Mouse (Mus musculus) heart, embryonic 14.5 days (tissue): ENCODE measurements around the gene Tcf7l2. TPM values are rescaled to one million over a fixed set of nuclear protein-coding genes. Genes with fewer than 3 reads are reported as not detected.

Source experiments
- ATAC-seq: fragments of 200-750 bp; cut with Nextera tagmentation; 2 replicates; pipeline ENCODE4 v1.8.0; 2017; ENCODE audit warnings: low read depth, moderate TSS enrichment; ENCODE audit not compliant: insufficient number of reproducible peaks, insufficient read depth, low FRiP score
- H3K27ac ChIP-seq, 2 experiments: fragments of 200-500 bp in 1 of 2; fragments of 300-500 bp in 1 of 2; sonication (generic) in 1 of 2; replicated peaks in 1 of 2; 2 replicates each; pipeline ENCODE4 v1.5.1; 2012 to 2014; ENCODE audit warnings: low read depth in 2 of 2, low read length in 2 of 2, control low read depth in 1 of 2, mild to moderate bottlenecking in 1 of 2, mixed read lengths in 1 of 2; ENCODE audit not compliant: control insufficient read depth in 1 of 2, insufficient read depth in 1 of 2
- H3K27me3 ChIP-seq: fragments of 300-500 bp; sonication (generic); 2 replicates; pipeline ENCODE4 v1.6.1; 2014; ENCODE audit warnings: mild to moderate bottlenecking, low read length, control low read depth; ENCODE audit not compliant: control insufficient read depth, insufficient read depth
- H3K36me3 ChIP-seq: fragments of 300-500 bp; sonication (generic); 2 replicates; pipeline ENCODE4 v1.6.1; 2014; ENCODE audit warnings: mild to moderate bottlenecking, control low read depth, low read length, mixed read lengths; ENCODE audit not compliant: control insufficient read depth, insufficient read depth
- H3K4me1 ChIP-seq, 2 experiments: fragments of 200-500 bp in 1 of 2; fragments of 300-500 bp in 1 of 2; sonication (generic) in 1 of 2; 2 replicates each; pipeline ENCODE4 v1.6.1; 2012 to 2014; ENCODE audit warnings: low read length in 2 of 2, control low read depth in 1 of 2, mixed read lengths in 1 of 2; ENCODE audit not compliant: control insufficient read depth in 2 of 2, insufficient read depth in 2 of 2
- H3K4me2 ChIP-seq: fragments of 300-500 bp; sonication (generic); 2 replicates; pipeline ENCODE4 v1.6.1; 2014; ENCODE audit warnings: mild to moderate bottlenecking, low read length
- H3K4me3 ChIP-seq, 2 experiments: fragments of 200-500 bp in 1 of 2; fragments of 300-500 bp in 1 of 2; sonication (generic) in 1 of 2; 2 replicates each; pipeline ENCODE4 v1.5.1; 2012 to 2014; ENCODE audit warnings: low read length in 2 of 2, mild to moderate bottlenecking in 2 of 2, control low read depth in 1 of 2, low read depth in 1 of 2, moderate library complexity in 1 of 2; ENCODE audit not compliant: control insufficient read depth in 1 of 2, insufficient read depth in 1 of 2
- H3K9ac ChIP-seq: fragments of 300-500 bp; sonication (generic); 2 replicates; pipeline ENCODE4 v1.6.1; 2014; ENCODE audit warnings: mild to moderate bottlenecking, low read length
- H3K9me3 ChIP-seq: fragments of 300-500 bp; sonication (generic); 2 replicates; pipeline ENCODE4 v1.6.1; 2016; ENCODE audit warnings: low read length, control low read depth; ENCODE audit not compliant: control insufficient read depth
- WGBS: fragments of 180-500 bp; shearing (Covaris S2); extraction: QIAGEN DNeasy Blood & Tissue Kit; methylation state at CpG from one replicate; pipeline ENCODE4 v1.1.7; 2014; 5-methylcytosine and 5-hydroxymethylcytosine counted together
- polyA plus RNA-seq: library from polyadenylated mRNA; unstranded; fragments of >200 nt; fragmentation: Nextera tagmentation; extraction: Ambion mirVana; gene quantifications from 2 replicates; pipeline ENCODE4 v1.2.1, GENCODE M21; 2014

Gene Tcf7l2
- polyA plus RNA-seq, 1 experiment from 2014 or later = 56.7 TPM

DNA sequence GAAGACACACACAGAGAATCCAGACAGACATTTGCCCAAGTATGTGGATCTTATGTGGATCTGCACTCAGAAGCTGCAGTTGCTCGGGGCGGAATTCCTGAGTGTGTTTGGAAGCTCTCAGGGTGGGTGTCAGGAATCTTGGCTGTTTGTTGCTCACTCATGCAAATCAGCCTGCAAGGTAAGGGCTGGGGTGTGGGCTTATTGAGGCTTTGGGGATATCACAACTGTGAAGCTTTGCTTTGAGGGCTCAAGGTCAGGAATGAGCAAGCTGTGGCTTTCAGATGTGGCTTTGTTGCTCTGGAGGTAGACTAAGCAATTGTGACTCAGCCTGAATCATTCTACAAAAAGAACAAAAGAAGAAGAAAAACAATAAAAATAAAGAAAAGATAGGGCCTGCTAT lies 28.9 kb upstream of the Tcf7l2 start:
- Histone ChIP-seq H3K27ac (no peak overlapping the region), H3K9me3 (no peaks in the 10 kb centered on the region), H3K9ac (no peak overlapping the region), H3K4me1 (peaks cover 0 to 5% of the 10 kb centered on the region in 2 experiments; a peak in 1 of 4 replicates), H3K27me3 (no peaks in the 10 kb centered on the region), H3K4me2 (no peak overlapping the region), H3K36me3 (no peaks in the 10 kb centered on the region), H3K4me3 (no peak overlapping the region)
- WGBS = 82% methylated on average over 2 of the region's 2 CpGs
- no peak for ATAC-seq

- Histone ChIP-seq H3K27me3 (no peaks in the 10 kb centered on the region), H3K4me2 (no peak overlapping the region), H3K27ac (no peak overlapping the region), H3K9ac (no peak overlapping the region), H3K9me3 (no peaks in the 10 kb centered on the region), H3K4me1 (peaks cover 0 to 5% of the 10 kb centered on the region in 2 experiments; a peak in 1 of 4 replicates), H3K4me3 (no peak overlapping the region), H3K36me3 (no peaks in the 10 kb centered on the region)
- WGBS = 53% methylated on average over 4 of the region's 4 CpGs
- no peak for ATAC-seq
These were observed 27.6 kb upstream of the Tcf7l2 start for GRCm38 (mm10) chr19:55714015-55714414.

- H3K4me1 ChIP-seq = peaks cover 0 to 5% of the 10 kb centered on the region in 2 experiments; a peak in 1 of 4 replicates
- no peak for ATAC-seq
- H3K9ac ChIP-seq = no peak overlapping the region
- H3K36me3 ChIP-seq = no peaks in the 10 kb centered on the region
- 66% methylated on average over 3 of the region's 3 CpGs for WGBS
- H3K4me2 ChIP-seq = no peak overlapping the region
- H3K27ac ChIP-seq = no peak overlapping the region
- no peak overlapping the region for H3K4me3 ChIP-seq
- no peaks in the 10 kb centered on the region for H3K9me3 ChIP-seq
- H3K27me3 ChIP-seq = no peaks in the 10 kb centered on the region
These were observed 27.0 kb upstream of the Tcf7l2 start for GRCm38 (mm10) chr19:55714665-55715064.

GRCm38 (mm10) chr19:55719083-55719482 lies 22.5 kb upstream of the Tcf7l2 start:
- peaks cover 3 to 5% of the 10 kb centered on the region in 2 experiments; a peak in 2 of 4 replicates for H3K4me1 ChIP-seq
- H3K4me2 ChIP-seq = no peak overlapping the region
- H3K4me3 ChIP-seq = no peak overlapping the region
- no peak for ATAC-seq
- H3K36me3 ChIP-seq = no peaks in the 10 kb centered on the region
- 76% methylated on average over 6 of the region's 6 CpGs for WGBS
- no peak overlapping the region for H3K9ac ChIP-seq
- no peaks in the 10 kb centered on the region for H3K9me3 ChIP-seq
- H3K27me3 ChIP-seq = no peaks in the 10 kb centered on the region
- no peak overlapping the region for H3K27ac ChIP-seq

GRCm38 (mm10) chr19:55719524-55720408 lies 21.9 kb upstream of the Tcf7l2 start:
- ATAC-seq = no peak
- Histone ChIP-seq H3K9me3 (no peaks in the 10 kb centered on the region), H3K4me3 (no peak overlapping the region), H3K9ac (no peak overlapping the region), H3K4me2 (no peak overlapping the region), H3K27me3 (no peaks in the 10 kb centered on the region), H3K27ac (no peak overlapping the region), H3K36me3 (no peaks in the 10 kb centered on the region), H3K4me1 (peaks cover 3 to 4% of the 10 kb centered on the region in 2 experiments; a peak in 2 of 4 replicates)
- WGBS = 79% methylated on average over 20 of the region's 20 CpGs

- Histone ChIP-seq H3K9me3 (no peaks in the 10 kb centered on the region), H3K27me3 (no peaks in the 10 kb centered on the region), H3K27ac (no peak overlapping the region), H3K4me2 (no peak overlapping the region), H3K36me3 (no peaks in the 10 kb centered on the region), H3K4me3 (no peak overlapping the region), H3K9ac (no peak overlapping the region), H3K4me1 (peaks cover 3 to 4% of the 10 kb centered on the region in 2 experiments; a peak in 2 of 4 replicates)
- no peak for ATAC-seq
- WGBS = 71% methylated on average over 16 of the region's 16 CpGs
These were observed 21.1 kb upstream of the Tcf7l2 start for GRCm38 (mm10) chr19:55720409-55721092.

DNA sequence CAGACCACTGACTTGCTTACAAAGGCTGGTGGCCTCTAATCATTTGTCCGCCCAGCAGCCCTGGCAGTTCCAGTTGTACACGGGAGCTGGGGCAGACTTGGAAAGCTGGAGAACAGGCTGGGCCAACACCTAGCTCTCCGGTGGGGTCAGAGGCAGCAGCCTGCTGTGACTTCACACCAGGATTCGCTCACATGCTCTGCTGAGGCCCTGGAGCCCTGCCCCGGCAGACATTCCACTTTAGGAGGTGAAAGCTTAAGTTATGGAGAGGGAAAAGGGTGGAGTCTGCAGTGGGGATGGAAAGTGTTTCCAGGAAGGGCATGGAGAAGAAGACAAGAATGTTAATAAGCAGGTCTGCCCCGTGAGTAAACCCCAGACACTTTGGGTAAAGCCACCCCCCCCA lies 19.2 kb upstream of the Tcf7l2 start:
- Histone ChIP-seq H3K27ac (no peak overlapping the region), H3K4me1 (peaks cover 3 to 4% of the 10 kb centered on the region in 2 experiments; a peak in 2 of 4 replicates), H3K27me3 (no peaks in the 10 kb centered on the region), H3K9ac (no peak overlapping the region), H3K36me3 (no peaks in the 10 kb centered on the region), H3K4me3 (no peak overlapping the region), H3K4me2 (no peak overlapping the region), H3K9me3 (no peaks in the 10 kb centered on the region)
- 25% methylated on average over 6 of the region's 6 CpGs for WGBS
- no peak for ATAC-seq
